Mouse (Mus musculus) naive thymus-derived CD4-positive, alpha-beta T cell, adult 5 months (primary cell): ENCODE measurements around the gene Mea1. TPM values are rescaled to one million over a fixed set of nuclear protein-coding genes. Genes with fewer than 3 reads are reported as not detected.

Experiments
- polyA plus RNA-seq: library from polyadenylated mRNA; unstranded; fragments of 100-300 nt; shearing (Covaris generic); gene quantifications from one replicate; pipeline ENCODE4 v1.2.1, GENCODE M21; 2017

Gene Mea1
- polyA plus RNA-seq: 64.7 TPM

DNA sequence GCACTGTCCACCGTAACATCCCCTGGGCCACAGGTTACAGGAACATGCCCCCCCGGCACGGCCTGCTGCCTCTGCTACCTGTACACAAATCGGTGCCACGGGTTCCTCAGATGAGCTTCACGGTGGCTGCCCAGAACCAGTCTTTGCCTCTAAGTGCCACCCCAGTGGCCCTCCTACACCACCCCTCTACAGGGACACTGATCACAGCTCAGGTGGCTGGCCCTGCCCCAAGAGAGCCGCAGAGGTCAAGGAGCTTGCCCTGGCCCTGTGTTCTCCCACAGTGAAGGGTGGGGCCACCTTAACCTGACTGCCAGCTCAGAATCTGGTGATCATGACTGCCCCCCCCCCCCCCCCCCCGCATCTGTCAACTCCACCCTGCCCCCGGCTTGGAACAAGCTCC, at the start of gene Mea1:
TSS of gene Mea1 (plus strand) at position 378 of the 400 bp plus-strand sequence.

DNA sequence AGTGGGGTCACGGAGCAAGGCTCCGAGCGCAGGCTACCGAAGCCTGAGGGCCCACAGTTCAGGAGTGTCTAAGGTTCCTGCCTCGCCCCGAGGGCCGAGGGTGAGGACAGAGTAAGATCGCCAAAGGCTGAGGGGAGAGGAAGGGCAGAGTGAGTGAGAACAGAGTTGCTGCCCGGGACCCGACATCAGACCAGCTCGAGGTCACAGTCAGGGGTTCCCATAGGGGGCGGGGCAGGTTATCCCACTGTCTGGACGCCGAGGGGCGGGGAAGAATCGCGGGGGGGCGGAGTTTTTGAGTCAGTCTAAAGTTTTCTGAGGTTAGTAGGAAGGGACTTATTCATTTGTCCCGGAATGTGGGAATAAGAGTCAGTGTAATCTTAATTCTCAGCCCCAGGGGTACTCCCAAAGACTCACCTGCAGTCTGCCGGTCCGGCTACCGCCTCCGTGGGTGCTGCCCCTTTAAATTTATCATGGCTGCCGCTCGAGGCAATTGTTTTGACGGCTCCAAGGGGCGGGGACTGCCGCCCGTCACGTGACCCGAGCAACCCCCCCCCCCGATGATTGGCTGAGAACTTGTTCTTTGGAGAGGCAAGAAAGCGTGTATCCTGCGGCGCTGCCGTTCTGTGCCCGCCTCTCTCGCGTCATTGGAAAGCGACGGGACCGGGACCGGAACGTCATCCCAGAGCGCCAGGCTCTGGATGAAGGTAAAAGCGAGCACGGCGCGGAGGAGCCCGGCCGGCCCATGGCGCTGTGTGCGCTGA, 32.9 kb upstream of the Mea1 start, which contains the start of the genes Klc4 and Mrpl2:
TSS of gene Klc4 (minus strand) at position 462 of the 761 bp plus-strand sequence.
TSS of gene Mrpl2 (plus strand) at position 669 of the 761 bp plus-strand sequence.

DNA sequence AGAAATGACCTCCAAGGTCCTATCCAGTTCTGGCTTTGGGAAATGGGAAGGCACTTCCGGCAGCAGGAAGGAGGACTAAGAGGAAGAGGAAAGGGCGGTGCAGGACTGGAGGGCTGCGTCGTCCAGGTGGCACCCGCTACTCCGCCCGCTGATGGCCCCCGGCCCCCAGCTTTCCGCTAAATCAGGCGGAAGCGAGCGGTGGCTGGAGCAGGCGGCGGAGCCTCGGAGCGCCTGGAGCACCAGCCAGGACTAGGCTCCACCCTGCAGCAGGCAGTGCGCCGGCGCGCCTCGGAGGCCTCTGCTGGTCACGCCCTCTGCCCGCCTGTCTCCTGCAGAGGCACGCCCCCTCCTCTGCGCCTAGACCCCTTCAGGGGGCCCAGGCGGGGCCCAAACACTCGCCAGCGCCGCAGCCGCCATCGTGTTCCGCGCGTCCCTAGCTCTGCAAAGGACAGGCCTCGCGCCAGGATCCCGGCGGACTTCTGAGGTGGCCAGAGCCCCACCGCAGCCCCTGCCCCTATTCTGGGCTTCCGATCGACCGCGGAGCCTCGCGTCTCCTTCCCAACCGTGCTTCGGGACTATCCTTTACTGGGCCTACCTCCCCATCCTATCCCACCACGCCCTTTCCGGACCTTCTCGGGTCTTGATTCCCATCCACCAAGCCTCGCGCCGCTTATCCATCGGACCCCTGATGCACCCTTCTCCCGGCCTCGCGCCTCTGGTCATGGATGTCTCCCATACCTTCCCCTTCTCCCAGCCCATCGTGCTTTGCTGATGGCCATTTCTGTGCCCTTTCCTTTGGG, 28.2 kb upstream of the Mea1 start, which contains the start of gene Cul7:
TSS of gene Cul7 (plus strand) at position 106 of the 800 bp plus-strand sequence.

DNA sequence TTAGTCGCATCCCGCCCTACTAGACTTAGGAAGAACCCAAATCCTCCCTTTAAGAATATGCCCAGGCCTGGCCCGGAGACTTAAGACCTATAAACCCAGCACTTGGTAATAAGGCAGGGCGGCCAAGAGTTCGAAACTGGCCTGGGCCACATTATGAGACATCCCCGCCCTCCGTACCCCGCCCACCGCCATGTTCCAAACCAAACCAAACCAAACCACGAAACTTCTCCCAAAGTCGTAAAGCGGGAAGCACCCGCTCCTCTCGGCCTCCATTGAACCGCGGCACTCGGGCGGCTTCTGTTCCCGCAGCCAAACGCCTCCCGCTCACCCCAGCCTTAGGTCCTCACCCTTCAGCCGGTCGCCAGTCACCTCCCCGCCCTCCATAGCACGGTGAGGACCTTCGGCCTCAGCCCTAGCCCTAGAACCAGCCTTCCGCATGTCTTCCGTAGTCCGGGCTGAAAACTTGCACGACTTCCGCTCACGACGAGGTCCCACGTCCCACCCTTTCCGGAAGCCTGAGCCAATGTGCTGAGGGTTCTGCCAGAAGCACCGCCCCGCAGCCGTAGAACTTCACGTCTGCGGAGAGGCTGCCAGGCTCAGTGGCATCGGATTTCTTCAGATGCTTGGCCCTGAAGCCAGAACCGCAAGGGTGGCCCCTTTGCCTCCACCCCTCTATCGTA, 4.6 kb upstream of the Mea1 start, which contains the start of gene Rrp36:
TSS of gene Rrp36 (minus strand) at position 503 of the 680 bp plus-strand sequence.

GRCm38 (mm10) chr17:46680760-46681373, 2.3 kb downstream of the Mea1 start, which contains the start of gene Klhdc3:
Gene Klhdc3, minus strand, starts transcription at chr17:46680914.

GRCm38 (mm10) chr17:46704887-46705835, 26.6 kb downstream of the Mea1 start, which contains the start of gene Ppp2r5d:
Gene Ppp2r5d, minus strand, starts transcription at chr17:46705111.

DNA sequence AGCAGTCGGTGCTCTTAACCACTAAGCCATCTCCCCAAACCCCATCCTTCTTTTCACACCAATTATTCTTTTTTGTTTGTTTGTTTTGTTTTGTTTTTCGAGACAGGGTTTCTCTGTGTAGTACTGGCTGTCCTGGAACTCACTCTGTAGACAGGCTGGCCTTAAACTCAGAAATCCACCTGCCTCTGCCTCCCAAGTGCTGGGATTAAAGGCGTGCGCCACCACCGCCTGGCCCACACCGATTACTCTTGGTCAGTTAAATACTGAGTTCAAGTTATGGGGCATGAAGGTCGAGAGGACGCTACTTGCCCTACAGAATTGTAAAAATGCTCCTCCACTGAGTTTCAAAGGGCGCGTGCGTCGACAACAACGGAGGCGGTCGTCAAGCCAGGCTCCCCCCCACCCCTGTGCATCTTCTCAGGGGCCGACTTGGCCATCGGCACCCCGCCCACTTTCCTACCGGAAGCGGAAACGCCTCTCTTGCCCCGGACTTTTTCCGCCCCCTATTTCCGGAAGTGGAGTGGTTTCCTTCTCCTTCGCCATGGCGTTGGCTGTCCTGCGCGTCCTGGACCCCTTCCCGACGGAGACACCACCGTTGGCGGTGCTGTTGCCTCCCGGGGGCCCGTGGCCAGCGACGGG, 32.5 kb downstream of the Mea1 start, which contains the start of gene Pex6:
TSS of gene Pex6 (plus strand) at position 505 of the 639 bp plus-strand sequence.

DNA sequence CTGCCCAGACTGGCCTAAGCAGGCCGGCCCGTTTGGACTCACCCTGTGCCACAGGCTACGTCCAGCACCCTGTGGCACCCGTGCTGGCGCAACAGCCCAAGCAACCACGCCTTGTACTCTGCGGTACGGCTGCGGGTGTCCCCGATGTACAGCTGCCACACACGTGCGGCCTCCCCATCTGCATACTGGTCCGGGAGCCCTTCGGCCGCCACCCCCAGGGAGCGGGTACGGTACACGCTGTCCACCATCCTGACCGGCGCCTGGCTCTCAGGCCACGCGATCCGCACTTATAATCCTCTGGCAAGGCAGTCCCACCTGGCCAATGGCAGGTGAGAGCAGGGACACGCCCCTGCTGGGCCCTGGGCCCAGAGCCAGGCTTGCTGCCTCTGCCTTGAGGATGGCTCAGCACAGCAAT, 50.3 kb downstream of the Mea1 start, which contains the start of gene Gnmt:
TSS of gene Gnmt (minus strand) at position 265 of the 415 bp plus-strand sequence.

Other genes with a start within 250 kb of the Mea1 start
- gene Crip3, start 249.9 kb upstream of the Mea1 start, polyA plus RNA-seq: not detected
- not detected for gene Slc22a7, start 240.3 kb upstream of the Mea1 start, polyA plus RNA-seq
- not detected for gene Ttbk1, start 191.1 kb upstream of the Mea1 start, polyA plus RNA-seq
- not detected for gene Dnph1, start 182.1 kb upstream of the Mea1 start, polyA plus RNA-seq
- 9.0 TPM for gene Cul9, start 132.4 kb upstream of the Mea1 start, polyA plus RNA-seq
- gene Srf, start 122.6 kb upstream of the Mea1 start, polyA plus RNA-seq: 33.1 TPM
- not detected for gene Ptk7, start 49.3 kb upstream of the Mea1 start, polyA plus RNA-seq
- 21.3 TPM for gene Klc4, start 32.8 kb upstream of the Mea1 start, polyA plus RNA-seq
- gene Mrpl2, start 32.6 kb upstream of the Mea1 start, polyA plus RNA-seq: 44.7 TPM
- gene Cul7, start 28.5 kb upstream of the Mea1 start, polyA plus RNA-seq: 4.3 TPM
- gene Rrp36, start 4.4 kb upstream of the Mea1 start, polyA plus RNA-seq: 39.7 TPM
- 105 TPM for gene Klhdc3, start 2.1 kb downstream of the Mea1 start, polyA plus RNA-seq
- gene Ppp2r5d, start 26.3 kb downstream of the Mea1 start, polyA plus RNA-seq: 65.1 TPM
- gene Pex6, start 32.7 kb downstream of the Mea1 start, polyA plus RNA-seq: 33.2 TPM
- 0.66 TPM for gene Gnmt, start 50.4 kb downstream of the Mea1 start, polyA plus RNA-seq
- gene Cnpy3, start 73.4 kb downstream of the Mea1 start, polyA plus RNA-seq: 44.5 TPM
- not detected for gene Ptcra, start 84.9 kb downstream of the Mea1 start, polyA plus RNA-seq
- 30.2 TPM for gene 2310039H08Rik, start 93.8 kb downstream of the Mea1 start, polyA plus RNA-seq
- gene Rpl7l1, start 103.9 kb downstream of the Mea1 start, polyA plus RNA-seq: 69.8 TPM
- gene Bicral, start 179.7 kb downstream of the Mea1 start, polyA plus RNA-seq: 24.5 TPM
- gene Tbcc, start 211.9 kb downstream of the Mea1 start, polyA plus RNA-seq: 30.5 TPM
- gene Prph2, start 231.7 kb downstream of the Mea1 start, polyA plus RNA-seq: not detected